Mouse (Mus musculus): ENCODE measurements around the gene Gna14.
A peak's percentile ranks its signal among the peaks of the same experiment; 100 is the strongest.

The Gna14 gene

GRCm38 (mm10) chr19:16435531-16436231, at the start of gene Gna14:
Gene Gna14 (plus strand): TSS chr19:16435762.
- peak; percentile 62 to 80 for DNase-seq

- DNase-seq: no peak
Measured at GRCm38 (mm10) chr19:16386514-16386913, 49.0 kb upstream of the Gna14 start.

DNA sequence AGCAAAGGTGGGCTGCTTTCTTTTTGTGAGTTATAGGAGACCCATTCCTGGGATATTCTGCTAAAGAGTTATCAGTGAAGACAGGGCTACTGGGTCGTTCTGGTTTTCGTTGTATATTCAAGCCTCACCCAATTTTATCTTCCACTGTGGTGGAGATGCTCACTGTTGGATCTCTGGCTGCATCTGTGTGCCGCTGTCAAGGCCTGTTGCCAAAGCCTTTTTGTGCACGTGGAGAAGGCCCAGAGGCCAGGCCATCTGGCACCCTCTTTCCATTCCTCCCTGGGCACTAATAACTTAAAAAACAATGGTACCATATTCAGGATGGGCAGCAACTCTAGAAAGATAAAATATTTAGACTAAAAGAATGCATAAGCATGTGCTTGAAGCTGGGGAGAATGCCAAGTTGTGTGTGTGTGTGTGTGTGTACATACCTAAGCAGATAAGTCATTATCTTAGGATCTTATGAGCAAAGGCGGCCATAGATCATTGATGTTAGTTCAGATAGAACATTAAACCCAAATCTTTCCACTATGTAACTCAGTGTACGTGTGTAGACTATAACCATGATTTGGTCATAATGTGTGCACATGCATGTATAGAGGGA, 45.3 kb upstream of the Gna14 start:
- DNase-seq: no peak

DNA sequence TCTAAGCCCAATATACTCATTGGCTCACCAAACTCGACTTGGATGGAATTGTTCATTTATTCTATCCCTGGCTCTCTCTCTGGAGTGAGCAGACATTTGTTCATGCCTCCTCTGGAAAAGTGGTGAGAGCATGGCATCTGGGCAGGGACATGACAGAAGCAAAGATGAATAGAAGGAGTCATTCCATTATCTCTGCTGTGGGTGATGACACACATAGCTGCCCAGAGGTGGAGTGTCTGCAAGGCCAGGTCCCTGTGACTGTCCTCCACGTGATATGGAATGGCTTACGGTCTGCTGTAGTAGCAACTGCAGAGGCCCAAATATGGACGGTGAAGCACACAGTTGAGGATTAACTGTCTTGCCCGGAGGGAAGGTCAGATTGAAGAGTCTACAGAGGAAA, 41.2 kb upstream of the Gna14 start:
- DNase-seq: no peak

DNA sequence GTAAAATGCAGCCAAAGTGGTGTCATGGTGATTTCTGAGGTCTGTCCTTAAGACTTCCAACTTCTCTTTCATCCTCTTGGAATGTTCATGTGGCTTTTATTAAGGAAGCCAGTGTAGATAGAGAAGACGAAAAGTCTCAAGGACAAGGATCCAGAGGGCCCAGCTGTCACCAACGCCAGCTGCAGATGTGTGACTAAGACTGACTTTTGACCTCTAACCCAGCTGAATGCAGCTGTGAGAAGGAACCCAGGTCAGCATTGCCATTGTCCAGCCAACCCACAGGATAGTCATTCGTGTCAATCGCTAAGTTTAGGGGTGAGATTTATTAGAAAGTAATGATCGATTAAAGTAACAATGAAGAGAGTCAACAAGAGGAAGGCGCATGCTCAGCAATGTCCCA, 32.5 kb upstream of the Gna14 start:
- DNase-seq: no peak

- DNase-seq: no peak
Measured at GRCm38 (mm10) chr19:16407727-16408126, 27.8 kb upstream of the Gna14 start.

GRCm38 (mm10) chr19:16411302-16411701, 24.3 kb upstream of the Gna14 start:
- no peak for DNase-seq

DNA sequence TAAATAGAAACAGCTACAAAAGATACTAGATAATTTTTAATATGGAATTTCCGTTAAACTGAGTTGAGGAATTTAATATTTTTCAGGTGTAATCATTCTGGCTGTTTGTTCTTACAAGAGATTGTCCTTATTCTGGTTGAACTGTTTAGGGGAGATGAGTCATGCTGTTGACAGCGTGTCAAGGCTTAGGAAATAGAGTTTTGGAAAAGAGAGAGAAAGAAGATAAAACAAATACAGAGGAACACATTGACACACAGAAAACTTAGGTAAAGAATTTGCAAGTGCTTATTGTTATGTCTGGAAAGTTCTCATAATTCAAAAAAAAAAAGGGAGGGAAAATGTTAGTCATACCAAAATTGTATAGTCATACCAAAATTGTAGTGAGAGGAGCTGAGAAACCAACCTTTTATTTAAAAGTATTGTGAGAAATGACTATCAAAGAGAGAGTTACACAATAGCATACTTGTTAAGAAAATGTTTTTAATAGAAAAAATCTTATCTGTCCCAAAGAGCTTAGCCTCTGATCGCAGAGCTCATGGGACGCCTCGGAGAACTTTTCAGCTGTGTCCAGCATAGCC, 17.4 kb upstream of the Gna14 start:
- DNase-seq: no peak

DNA sequence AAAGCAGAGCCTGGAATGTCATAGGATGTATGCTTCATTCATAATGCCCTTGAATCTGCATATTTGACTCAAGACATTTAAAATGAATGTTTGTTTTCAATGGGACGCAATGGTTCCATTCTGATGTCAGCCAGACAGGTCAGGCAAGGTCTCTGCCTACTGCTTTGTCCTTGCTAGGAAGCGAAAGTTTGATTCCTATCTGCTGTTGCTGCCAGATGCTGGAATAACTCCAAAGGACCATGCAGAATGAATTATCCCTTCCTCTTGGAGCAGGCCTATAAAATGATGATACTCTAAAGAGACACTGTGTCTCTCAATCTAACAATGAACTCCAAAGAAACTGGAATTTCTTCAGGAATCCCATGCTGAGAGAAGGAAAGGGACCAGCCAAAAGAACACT, 10.0 kb upstream of the Gna14 start:
- DNase-seq: peak in 1 of 2 experiments; percentile 25

DNA sequence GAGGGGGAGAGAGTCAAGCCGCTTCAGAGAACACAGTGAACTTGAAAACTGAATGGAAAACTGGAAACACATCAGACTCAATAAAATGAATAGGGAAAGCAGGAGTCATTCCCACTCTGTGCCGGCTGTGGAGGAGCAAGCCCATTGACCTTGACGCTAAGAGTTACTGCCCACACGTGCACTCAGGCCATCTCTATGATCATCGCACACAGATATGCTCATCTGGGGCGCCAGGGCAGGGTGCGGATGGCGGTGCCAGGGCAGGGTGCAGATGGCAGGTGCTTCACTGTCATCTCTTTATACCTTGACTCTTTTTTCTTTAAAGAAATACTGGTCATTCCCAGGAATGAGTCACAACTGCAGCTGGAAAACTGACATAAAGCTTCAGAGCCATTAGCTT, 4.2 kb upstream of the Gna14 start:
- DNase-seq: no peak

- DNase-seq: peak in 1 of 2 experiments; percentile 31
Measured at GRCm38 (mm10) chr19:16434879-16435278, 683 bp upstream of the Gna14 start.

- no peak for DNase-seq
Measured at GRCm38 (mm10) chr19:16436335-16437169, 990 bp downstream of the Gna14 start.

- DNase-seq: no peak
Measured at GRCm38 (mm10) chr19:16437170-16437483, 1.6 kb downstream of the Gna14 start.

GRCm38 (mm10) chr19:16437906-16438305, 2.3 kb downstream of the Gna14 start:
- peak; percentile 27 to 30 for DNase-seq

DNA sequence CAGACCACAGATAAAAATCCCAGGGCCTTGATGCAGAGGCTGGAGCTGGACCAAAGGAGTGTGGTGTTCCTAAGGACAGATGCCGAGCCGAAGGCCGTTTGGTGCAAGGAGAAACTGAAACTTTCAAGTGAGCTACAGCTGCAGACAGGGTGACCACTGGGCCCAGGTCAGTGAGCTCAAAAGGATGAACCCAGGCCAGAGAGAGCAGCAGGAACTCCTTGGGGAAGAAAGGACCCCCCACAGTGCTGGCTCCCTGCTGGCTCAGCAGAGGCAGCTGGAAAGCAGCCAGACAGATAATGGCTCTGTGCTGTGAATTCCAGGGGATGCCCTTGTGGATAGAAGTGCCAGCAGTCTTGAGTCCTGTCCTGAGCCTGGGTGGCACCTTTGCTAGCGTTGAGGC, 3.7 kb downstream of the Gna14 start:
- peak; percentile 63 to 70 for DNase-seq

- no peak for DNase-seq
Measured at GRCm38 (mm10) chr19:16439834-16440233, 4.3 kb downstream of the Gna14 start.

DNA sequence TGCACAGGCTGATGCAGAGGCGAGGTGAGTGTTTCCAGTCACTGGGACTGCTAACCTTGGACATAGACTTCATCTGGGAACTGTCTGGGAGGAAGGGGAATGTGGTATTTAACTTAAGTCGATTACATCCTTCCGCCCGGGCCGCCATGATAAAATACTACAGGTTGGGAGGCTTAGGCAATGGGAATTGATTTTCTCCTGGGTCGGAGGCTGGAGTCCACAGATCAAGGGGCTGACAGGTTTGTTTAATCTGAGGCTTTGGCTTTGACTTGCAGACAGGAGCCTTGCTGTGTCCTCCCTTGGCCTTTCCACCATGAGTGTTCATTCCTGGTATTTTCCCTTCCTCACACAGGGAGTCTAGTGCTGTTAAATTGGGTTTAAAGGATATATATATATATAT, 5.8 kb downstream of the Gna14 start:
- DNase-seq: no peak

GRCm38 (mm10) chr19:16443335-16443734, 7.8 kb downstream of the Gna14 start:
- no peak for DNase-seq

DNA sequence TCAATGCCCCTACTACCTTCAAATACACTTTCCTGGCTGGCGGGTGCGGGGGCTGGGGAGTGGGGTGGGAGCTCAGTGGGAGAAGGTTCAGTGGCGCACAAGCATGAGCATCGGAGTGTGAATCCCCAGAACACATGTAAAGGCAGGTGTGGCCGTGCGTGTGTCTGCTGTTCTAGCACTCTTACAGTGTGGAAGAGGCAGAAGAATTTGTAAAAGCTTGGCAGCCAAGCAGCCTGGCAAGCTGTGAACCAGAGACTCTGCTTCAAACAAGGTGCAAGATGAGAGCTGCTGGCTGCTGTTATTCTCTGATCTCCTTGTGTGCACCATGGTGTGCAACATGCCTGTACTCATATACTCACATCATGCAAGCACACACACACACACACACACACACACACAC, 11.1 kb downstream of the Gna14 start:
- no peak for DNase-seq

DNA sequence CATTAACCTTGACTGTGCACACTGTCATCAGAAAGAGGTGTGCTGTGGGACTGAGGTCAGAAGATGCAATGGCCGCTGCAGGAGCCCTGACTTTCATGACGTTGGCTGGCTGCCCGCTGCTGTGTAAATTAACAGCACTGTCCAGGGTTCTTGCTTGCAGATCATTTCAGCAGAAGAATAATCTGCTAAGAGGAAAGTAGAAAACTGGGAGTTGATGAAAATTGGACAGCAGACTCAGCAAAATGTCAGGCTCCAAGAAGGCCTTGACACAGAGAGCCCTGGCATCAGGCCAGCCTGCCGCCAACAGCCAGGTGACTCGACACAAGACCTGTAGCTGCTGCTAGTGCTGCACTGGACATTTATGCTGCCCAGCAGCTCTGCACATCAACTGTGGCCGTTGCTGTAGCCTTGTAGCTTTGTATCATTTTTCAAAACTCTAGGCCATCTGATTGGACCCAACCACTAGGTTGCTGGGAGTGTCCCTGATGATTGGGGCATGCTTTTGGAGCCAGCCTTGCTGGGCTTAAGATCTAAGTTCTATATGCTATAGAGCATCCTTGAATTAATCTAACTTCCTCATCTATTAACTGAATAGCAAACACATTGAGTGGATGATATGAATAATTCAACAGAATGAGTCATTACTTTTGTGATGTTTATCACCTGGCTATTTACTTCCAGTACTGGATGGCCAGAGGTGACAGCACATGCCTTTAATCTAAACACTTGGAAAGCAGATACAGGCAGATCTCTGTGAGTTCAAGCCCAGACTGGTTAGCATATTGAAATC, 12.5 kb downstream of the Gna14 start:
- peak; percentile 29 to 48 for DNase-seq

- DNase-seq: no peak
Measured at GRCm38 (mm10) chr19:16448796-16449195, 13.2 kb downstream of the Gna14 start.

- DNase-seq: peak in 1 of 2 experiments; percentile 15
Measured at GRCm38 (mm10) chr19:16450824-16451223, 15.3 kb downstream of the Gna14 start.

DNA sequence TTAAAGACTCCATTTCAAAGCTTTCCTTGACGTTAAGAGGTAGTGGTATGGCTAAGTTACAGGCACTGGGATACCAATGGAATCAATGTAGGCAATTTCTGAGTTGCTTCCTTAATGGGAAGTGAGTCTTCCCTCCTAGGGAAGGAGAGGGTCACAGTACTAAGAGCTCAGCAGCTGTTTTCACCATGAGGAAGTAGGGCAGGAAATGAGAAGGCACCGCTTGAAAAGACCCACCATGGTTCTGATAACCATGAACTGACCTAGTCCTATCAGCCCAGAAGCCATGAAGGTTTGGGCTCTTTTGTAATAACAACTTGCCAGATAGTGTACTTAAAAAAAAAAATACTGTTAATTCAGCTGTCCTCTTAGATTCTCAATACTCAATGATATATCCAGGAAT, 20.6 kb downstream of the Gna14 start:
- no peak for DNase-seq

Measured in kidney, adult 8-10 months (tissue).